Mouse (Mus musculus): ENCODE measurements around the gene Jaml. TPM values are rescaled to one million over a fixed set of nuclear protein-coding genes. Genes with fewer than 3 reads are reported as not detected.

Gene Jaml
- polyA plus RNA-seq, 1 experiment from 2014 or later, result 0.70 TPM

- no peak for TF ChIP-seq CTCF (IDR thresholded peaks at IDR 0.05; ENCODE audit: low read depth)
- WGBS, result 15% methylated on average over 7 of the region's 7 CpGs
- Histone ChIP-seq H3K9me3 (replicated peaks; ENCODE audit: low read length) (no peaks in the 10 kb centered on the region), H3K4me1 (replicated peaks; ENCODE audit: insufficient read depth, low read length) (peaks cover 7% of the 10 kb centered on the region; the same call in 1 of the 2 replicates), H3K9ac (ENCODE audit: low read depth, low read length) (no peak overlapping the region), H3K36me3 (ENCODE audit: insufficient read depth, low read length) (no peaks in the 10 kb centered on the region), H3K4me2 (ENCODE audit: low read length) (no peak overlapping the region), H3K4me3 (replicated peaks; ENCODE audit: low read depth, low read length) (no peak overlapping the region), H3K27ac (no peak overlapping the region), H3K27me3 (ENCODE audit: insufficient read depth, low read length) (peaks cover 39% of the 10 kb centered on the region)
- ATAC-seq (replicated peaks; ENCODE audit: low FRiP score, low read depth), result no peak
- DNase-seq (ENCODE audit: low spot score), result no peak
Observed at GRCm38 (mm10) chr9:45136442-45137169, 57.6 kb downstream of the Jaml start.

- peak within 1 kb of the TSS; percentile 35 for H3K4me3 ChIP-seq (replicated peaks; ENCODE audit: low read depth, low read length)
- ATAC-seq (replicated peaks; ENCODE audit: low FRiP score, low read depth) (0 out of 2 replicates have a peak, but pooled peaks have one; percentile 18), DNase-seq (ENCODE audit: low spot score) (peak; percentile 63)
- H3K36me3 ChIP-seq (ENCODE audit: insufficient read depth, low read length), result no peaks in the 10 kb centered on the region
- TF ChIP-seq CTCF (IDR thresholded peaks at IDR 0.05; ENCODE audit: low read depth), result no peak
- H3K9ac ChIP-seq (ENCODE audit: low read depth, low read length), result peak within 1 kb of the TSS; percentile 20; the same call in 1 of the 2 replicates
- under 1% methylated on average over 74 of the region's 76 CpGs for WGBS
- peaks cover 39% of the 10 kb centered on the region for H3K27me3 ChIP-seq (ENCODE audit: insufficient read depth, low read length)
- no peaks in the 10 kb centered on the region for H3K9me3 ChIP-seq (replicated peaks; ENCODE audit: low read length)
- peak within 1 kb of the TSS; percentile 83 for H3K4me2 ChIP-seq (ENCODE audit: low read length)
- no peak within 1 kb of the TSS for H3K27ac ChIP-seq
- peaks cover 7% of the 10 kb centered on the region; the same call in 1 of the 2 replicates for H3K4me1 ChIP-seq (replicated peaks; ENCODE audit: insufficient read depth, low read length)
Observed at GRCm38 (mm10) chr9:45138191-45139032, 59.4 kb downstream of the Jaml start, which contains the start of gene Scn4b. Scn4b (plus strand) TSS chr9:45138395.

GRCm38 (mm10) chr9:45139082-45139481 lies 60.1 kb downstream of the Jaml start:
- no peak for TF ChIP-seq CTCF (IDR thresholded peaks at IDR 0.05; ENCODE audit: low read depth)
- Histone ChIP-seq H3K9ac (ENCODE audit: low read depth, low read length) (peak overlapping the region; percentile 20; the same call in 1 of the 2 replicates), H3K36me3 (ENCODE audit: insufficient read depth, low read length) (no peaks in the 10 kb centered on the region), H3K27ac (no peak overlapping the region), H3K4me2 (ENCODE audit: low read length) (peak overlapping the region; percentile 83), H3K4me3 (replicated peaks; ENCODE audit: low read depth, low read length) (peak overlapping the region; percentile 35), H3K27me3 (ENCODE audit: insufficient read depth, low read length) (peaks cover 39% of the 10 kb centered on the region), H3K4me1 (replicated peaks; ENCODE audit: insufficient read depth, low read length) (peaks cover 7% of the 10 kb centered on the region; the same call in 1 of the 2 replicates), H3K9me3 (replicated peaks; ENCODE audit: low read length) (no peaks in the 10 kb centered on the region)
- DNase-seq (ENCODE audit: low spot score) (no peak), ATAC-seq (replicated peaks; ENCODE audit: low FRiP score, low read depth) (no peak)
- WGBS, result 8% methylated on average over 7 of the region's 7 CpGs

- Histone ChIP-seq H3K27me3 (ENCODE audit: insufficient read depth, low read length) (peaks cover 44% of the 10 kb centered on the region), H3K4me2 (ENCODE audit: low read length) (no peak overlapping the region), H3K36me3 (ENCODE audit: insufficient read depth, low read length) (no peaks in the 10 kb centered on the region), H3K4me3 (replicated peaks; ENCODE audit: low read depth, low read length) (no peak overlapping the region), H3K9ac (ENCODE audit: low read depth, low read length) (no peak overlapping the region), H3K27ac (0 out of 2 replicates have a peak overlapping the region, but pooled peaks have one; percentile 11), H3K4me1 (replicated peaks; ENCODE audit: insufficient read depth, low read length) (peaks cover 10% of the 10 kb centered on the region; the same call in 1 of the 2 replicates), H3K9me3 (replicated peaks; ENCODE audit: low read length) (no peaks in the 10 kb centered on the region)
- ATAC-seq (replicated peaks; ENCODE audit: low FRiP score, low read depth), result no peak
- 59% methylated on average over 7 of the region's 7 CpGs for WGBS
- TF ChIP-seq CTCF (IDR thresholded peaks at IDR 0.05; ENCODE audit: low read depth), result no peak
- no peak for DNase-seq (ENCODE audit: low spot score)
Observed at GRCm38 (mm10) chr9:45140945-45141344, 62.0 kb downstream of the Jaml start.

GRCm38 (mm10) chr9:45142686-45143085 lies 63.7 kb downstream of the Jaml start:
- DNase-seq (ENCODE audit: low spot score) (no peak), ATAC-seq (replicated peaks; ENCODE audit: low FRiP score, low read depth) (no peak; the same call in 1 of the 2 replicates)
- no peak overlapping the region for H3K27ac ChIP-seq
- H3K4me2 ChIP-seq (ENCODE audit: low read length), result no peak overlapping the region
- 21% methylated on average over 3 of the region's 3 CpGs for WGBS
- peaks cover 32% of the 10 kb centered on the region for H3K27me3 ChIP-seq (ENCODE audit: insufficient read depth, low read length)
- no peak overlapping the region for H3K9ac ChIP-seq (ENCODE audit: low read depth, low read length)
- TF ChIP-seq CTCF (IDR thresholded peaks at IDR 0.05; ENCODE audit: low read depth), result no peak
- peaks cover 10% of the 10 kb centered on the region; the same call in 1 of the 2 replicates for H3K4me1 ChIP-seq (replicated peaks; ENCODE audit: insufficient read depth, low read length)
- H3K4me3 ChIP-seq (replicated peaks; ENCODE audit: low read depth, low read length), result no peak overlapping the region
- no peaks in the 10 kb centered on the region for H3K9me3 ChIP-seq (replicated peaks; ENCODE audit: low read length)
- H3K36me3 ChIP-seq (ENCODE audit: insufficient read depth, low read length), result no peaks in the 10 kb centered on the region
